Mouse (Mus musculus) liver, embryonic 16.5 days (tissue): ENCODE results near the gene Mrpl12. TPM values are rescaled to one million over a fixed set of nuclear protein-coding genes. Genes with fewer than 3 reads are reported as not detected.

Experiments
- ATAC-seq: fragments of 200-750 bp; cut with Nextera tagmentation; 2 replicates; pipeline ENCODE4 v1.8.0; 2017; ENCODE audit warnings: low read depth, mild to moderate bottlenecking, moderate number of reproducible peaks, moderate library complexity
- H3K27ac ChIP-seq: fragments of 300-500 bp; sonication (generic); 2 replicates; pipeline ENCODE4 v1.5.1; 2014; ENCODE audit warnings: mild to moderate bottlenecking, low read length
- H3K27me3 ChIP-seq: fragments of 300-500 bp; sonication (generic); 2 replicates; pipeline ENCODE4 v1.6.1; 2014; ENCODE audit warnings: low read depth, low read length, mixed read lengths; ENCODE audit not compliant: control insufficient read depth, insufficient read depth
- H3K36me3 ChIP-seq: fragments of 300-500 bp; sonication (generic); 2 replicates; pipeline ENCODE4 v1.6.1; 2014; ENCODE audit warnings: mild to moderate bottlenecking; ENCODE audit not compliant: control insufficient read depth, insufficient read depth
- H3K4me1 ChIP-seq: fragments of 300-500 bp; sonication (generic); 2 replicates; pipeline ENCODE4 v1.6.1; 2014; ENCODE audit warnings: low read depth, low read length, mixed read lengths; ENCODE audit not compliant: control insufficient read depth
- H3K4me2 ChIP-seq: fragments of 300-500 bp; sonication (generic); 2 replicates; pipeline ENCODE4 v1.6.1; 2014; ENCODE audit warnings: low read depth, low read length, mixed read lengths
- H3K4me3 ChIP-seq: fragments of 300-500 bp; sonication (generic); 2 replicates; pipeline ENCODE4 v1.5.1; 2014; ENCODE audit warnings: low read depth, mild to moderate bottlenecking, low read length
- H3K9ac ChIP-seq: fragments of 300-500 bp; sonication (generic); 2 replicates; pipeline ENCODE4 v1.6.1; 2014; ENCODE audit warnings: low read depth, low read length
- H3K9me3 ChIP-seq: fragments of 300-500 bp; sonication (generic); replicated peaks from 2 replicates; pipeline ENCODE4 v1.6.1; 2016; ENCODE audit warnings: low read length; ENCODE audit not compliant: control insufficient read depth
- WGBS: fragments of 180-500 bp; shearing (Covaris S2); extraction: QIAGEN DNeasy Blood & Tissue Kit; methylation state at CpG from one replicate; pipeline ENCODE4 v1.1.7; 2014; ENCODE audit not compliant: insufficient replicate concordance; 5-methylcytosine and 5-hydroxymethylcytosine counted together
- polyA plus RNA-seq: library from polyadenylated mRNA; unstranded; fragments of >200 nt; fragmentation: Nextera tagmentation; extraction: Ambion mirVana; gene quantifications from 2 replicates; pipeline ENCODE4 v1.2.1, GENCODE M21; 2015

Gene Mrpl12
- polyA plus RNA-seq, 1 experiment from 2014 or later: 83.1 TPM

DNA sequence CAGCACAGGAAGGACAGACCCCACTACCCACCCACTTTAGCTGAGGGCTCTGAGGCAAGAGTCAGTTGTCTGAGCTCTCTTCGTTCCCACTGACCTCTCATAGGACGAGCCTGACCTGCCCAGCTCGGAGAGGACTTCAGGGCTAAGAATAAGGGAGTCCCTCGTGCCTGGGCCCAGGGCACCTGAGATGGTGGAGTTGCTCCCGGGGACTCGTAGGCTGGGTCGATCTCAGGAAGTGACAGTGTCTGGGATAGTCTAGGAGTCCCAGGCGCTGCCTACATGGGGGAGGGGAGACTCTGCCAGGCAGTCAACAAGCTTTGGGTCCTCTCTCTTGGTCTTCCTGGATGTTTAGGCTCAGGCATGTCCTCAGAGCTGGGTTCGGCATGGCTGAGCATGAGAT lies 36.1 kb downstream of the Mrpl12 start:
- H3K4me3 ChIP-seq: no peak overlapping the region
- peaks cover 30% of the 10 kb centered on the region for H3K4me1 ChIP-seq
- H3K4me2 ChIP-seq: no peak overlapping the region
- H3K36me3 ChIP-seq: no peaks in the 10 kb centered on the region
- H3K9me3 ChIP-seq: no peaks in the 10 kb centered on the region
- WGBS: 60% methylated on average over 9 of the region's 9 CpGs
- peak overlapping the region; percentile 2; the same call in 1 of the 2 replicates for H3K27ac ChIP-seq
- no peak overlapping the region for H3K9ac ChIP-seq
- ATAC-seq: no peak
- H3K27me3 ChIP-seq: no peaks in the 10 kb centered on the region

DNA sequence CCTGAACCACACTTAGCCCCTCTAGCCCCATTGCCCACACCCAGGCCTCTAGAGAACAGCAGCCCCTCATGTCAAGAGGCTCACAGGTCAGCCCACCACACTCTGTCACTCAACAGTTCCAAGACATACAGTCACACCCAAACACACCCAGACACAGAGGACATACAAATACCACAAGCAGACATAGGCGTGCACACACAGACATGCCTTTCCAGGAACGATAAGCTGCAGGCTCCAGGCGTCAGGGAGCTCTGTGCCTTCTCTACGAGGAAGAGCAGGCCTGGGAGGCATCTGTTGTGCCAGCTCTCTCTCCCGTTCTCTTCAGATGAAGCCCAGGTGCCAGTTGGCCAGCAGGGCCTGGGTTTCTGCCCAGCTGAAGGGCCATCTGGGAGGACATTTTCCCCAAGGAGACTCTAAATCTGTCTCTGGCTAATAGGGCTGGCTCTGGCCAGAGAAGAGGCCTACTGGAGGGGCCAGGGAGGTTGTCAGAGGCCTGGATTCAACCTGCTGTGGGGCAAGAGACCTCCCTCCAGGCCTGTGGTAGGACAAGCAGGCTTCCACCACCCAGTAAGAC lies 36.6 kb downstream of the Mrpl12 start:
- H3K9me3 ChIP-seq: no peaks in the 10 kb centered on the region
- no peak overlapping the region for H3K4me3 ChIP-seq
- no peaks in the 10 kb centered on the region for H3K36me3 ChIP-seq
- H3K27ac ChIP-seq: peak overlapping the region; percentile 81
- H3K4me2 ChIP-seq: no peak overlapping the region
- peak; percentile 81 for ATAC-seq
- no peak overlapping the region; the same call in 1 of the 2 replicates for H3K9ac ChIP-seq
- WGBS: 47% methylated on average over 5 of the region's 5 CpGs
- H3K4me1 ChIP-seq: peaks cover 25% of the 10 kb centered on the region
- H3K27me3 ChIP-seq: no peaks in the 10 kb centered on the region

DNA sequence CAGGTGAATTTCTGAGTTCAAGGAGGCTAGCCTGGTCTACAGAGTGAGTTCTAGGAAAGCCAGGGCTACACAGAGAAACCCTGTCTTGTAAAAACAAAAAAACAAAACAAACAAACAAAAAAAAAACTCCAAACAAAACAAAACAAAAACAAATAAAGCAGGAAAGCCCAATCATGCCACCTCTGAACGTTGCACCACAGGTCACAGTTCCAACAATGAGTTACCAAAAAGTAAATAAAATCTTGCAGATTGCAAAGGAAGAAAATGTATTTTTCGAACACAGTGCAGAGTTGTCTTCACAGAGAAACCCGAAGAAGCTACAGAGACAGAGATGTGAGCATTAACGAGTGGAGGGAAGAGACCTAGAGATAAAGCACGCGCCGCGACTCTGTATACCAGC lies 38.2 kb downstream of the Mrpl12 start:
- no peaks in the 10 kb centered on the region for H3K36me3 ChIP-seq
- no peak overlapping the region for H3K4me2 ChIP-seq
- no peak for ATAC-seq
- no peak overlapping the region for H3K4me3 ChIP-seq
- H3K9ac ChIP-seq: no peak overlapping the region
- peaks cover 28% of the 10 kb centered on the region for H3K4me1 ChIP-seq
- no peaks in the 10 kb centered on the region for H3K27me3 ChIP-seq
- WGBS: 69% methylated on average over 8 of the region's 8 CpGs
- no peak overlapping the region for H3K27ac ChIP-seq
- no peaks in the 10 kb centered on the region for H3K9me3 ChIP-seq

DNA sequence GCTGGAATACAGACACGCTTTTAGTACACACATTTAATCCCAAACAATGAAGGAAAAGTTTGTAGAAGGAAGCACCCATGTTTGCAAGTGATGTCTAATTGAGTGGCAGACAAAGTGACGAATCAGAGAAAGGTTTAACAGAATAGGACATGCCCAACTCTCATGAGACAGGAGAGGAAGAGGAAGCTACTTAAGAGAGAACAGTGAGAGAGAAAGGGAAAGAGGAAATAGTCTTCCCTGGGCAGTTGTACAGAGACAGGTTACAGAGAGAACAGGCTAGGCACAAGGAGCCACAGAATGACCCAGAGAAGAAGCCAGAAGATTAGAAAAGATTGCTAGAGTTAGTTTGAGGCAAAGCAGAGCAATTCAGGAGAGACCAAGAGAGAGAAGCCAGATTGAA lies 41.5 kb downstream of the Mrpl12 start:
- 53% methylated on average over 2 of the region's 2 CpGs for WGBS
- Histone ChIP-seq H3K27me3 (peaks cover 27% of the 10 kb centered on the region), H3K36me3 (no peaks in the 10 kb centered on the region), H3K9me3 (no peaks in the 10 kb centered on the region), H3K4me3 (no peak overlapping the region), H3K4me2 (no peak overlapping the region), H3K27ac (no peak overlapping the region), H3K9ac (no peak overlapping the region), H3K4me1 (peaks cover 13% of the 10 kb centered on the region)
- no peak for ATAC-seq

DNA sequence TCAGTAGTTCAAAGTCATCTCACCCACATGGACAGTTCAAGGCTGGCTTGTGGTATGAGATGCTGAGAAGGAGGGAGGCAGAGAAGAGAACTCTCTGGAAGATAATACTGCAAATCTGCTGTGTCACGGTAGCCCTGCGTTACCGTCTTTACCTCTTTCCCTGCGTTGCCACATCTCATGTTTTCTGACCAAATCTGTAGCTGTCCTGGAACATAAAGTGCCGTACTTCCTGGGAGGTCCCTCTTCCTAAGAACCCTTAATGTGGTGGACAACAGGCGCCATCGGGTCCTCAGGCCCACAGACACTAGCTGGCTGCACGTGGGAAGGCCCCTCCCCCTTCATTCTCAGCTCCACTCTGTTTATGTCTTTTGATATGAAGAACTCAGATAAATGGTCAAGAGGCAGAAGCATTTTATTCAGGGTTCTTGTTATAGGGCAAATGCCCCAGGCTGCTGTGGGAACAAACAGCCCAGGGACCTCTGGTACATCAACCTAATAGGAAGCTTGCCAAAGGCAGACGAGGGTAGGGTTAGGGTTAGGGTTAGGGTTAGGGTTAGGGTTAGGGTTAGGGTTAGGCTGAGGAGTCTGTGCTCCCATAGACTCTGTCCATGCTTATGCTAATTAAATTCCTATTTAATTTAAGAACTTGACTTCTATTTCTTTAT lies 43.4 kb downstream of the Mrpl12 start:
- Histone ChIP-seq H3K9me3 (no peaks in the 10 kb centered on the region), H3K4me3 (no peak overlapping the region), H3K27ac (no peak overlapping the region), H3K4me2 (no peak overlapping the region), H3K27me3 (peaks cover 46% of the 10 kb centered on the region), H3K4me1 (peaks cover 10% of the 10 kb centered on the region), H3K36me3 (no peaks in the 10 kb centered on the region), H3K9ac (no peak overlapping the region)
- ATAC-seq: no peak
- WGBS: 36% methylated on average over 9 of the region's 9 CpGs

DNA sequence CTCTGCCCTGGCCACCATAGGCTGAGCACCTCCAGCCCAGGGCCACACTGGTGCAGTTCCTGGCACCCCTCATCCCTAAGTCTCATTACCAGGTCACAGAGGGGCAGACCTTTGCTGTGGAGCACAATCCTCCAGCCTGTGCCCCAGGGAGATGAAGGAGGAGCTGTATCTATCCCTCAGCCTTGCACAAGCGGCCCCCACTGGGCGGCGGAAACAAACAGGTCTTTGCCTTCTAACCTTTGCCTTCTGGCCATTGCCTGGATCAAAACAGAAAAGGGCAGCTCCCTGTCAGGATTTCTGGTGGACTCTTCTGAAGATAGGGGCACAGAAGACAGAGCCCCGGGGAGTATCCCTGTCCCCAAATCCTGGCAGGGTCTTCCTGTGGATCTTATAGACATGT lies 44.5 kb downstream of the Mrpl12 start:
- Histone ChIP-seq H3K27ac (peak overlapping the region; percentile 72), H3K4me1 (peaks cover 10% of the 10 kb centered on the region), H3K9me3 (no peaks in the 10 kb centered on the region), H3K4me3 (no peak overlapping the region), H3K36me3 (no peaks in the 10 kb centered on the region), H3K4me2 (no peak overlapping the region), H3K9ac (no peak overlapping the region), H3K27me3 (peaks cover 50% of the 10 kb centered on the region)
- ATAC-seq: peak; percentile 57
- WGBS: 57% methylated on average over 4 of the region's 4 CpGs

DNA sequence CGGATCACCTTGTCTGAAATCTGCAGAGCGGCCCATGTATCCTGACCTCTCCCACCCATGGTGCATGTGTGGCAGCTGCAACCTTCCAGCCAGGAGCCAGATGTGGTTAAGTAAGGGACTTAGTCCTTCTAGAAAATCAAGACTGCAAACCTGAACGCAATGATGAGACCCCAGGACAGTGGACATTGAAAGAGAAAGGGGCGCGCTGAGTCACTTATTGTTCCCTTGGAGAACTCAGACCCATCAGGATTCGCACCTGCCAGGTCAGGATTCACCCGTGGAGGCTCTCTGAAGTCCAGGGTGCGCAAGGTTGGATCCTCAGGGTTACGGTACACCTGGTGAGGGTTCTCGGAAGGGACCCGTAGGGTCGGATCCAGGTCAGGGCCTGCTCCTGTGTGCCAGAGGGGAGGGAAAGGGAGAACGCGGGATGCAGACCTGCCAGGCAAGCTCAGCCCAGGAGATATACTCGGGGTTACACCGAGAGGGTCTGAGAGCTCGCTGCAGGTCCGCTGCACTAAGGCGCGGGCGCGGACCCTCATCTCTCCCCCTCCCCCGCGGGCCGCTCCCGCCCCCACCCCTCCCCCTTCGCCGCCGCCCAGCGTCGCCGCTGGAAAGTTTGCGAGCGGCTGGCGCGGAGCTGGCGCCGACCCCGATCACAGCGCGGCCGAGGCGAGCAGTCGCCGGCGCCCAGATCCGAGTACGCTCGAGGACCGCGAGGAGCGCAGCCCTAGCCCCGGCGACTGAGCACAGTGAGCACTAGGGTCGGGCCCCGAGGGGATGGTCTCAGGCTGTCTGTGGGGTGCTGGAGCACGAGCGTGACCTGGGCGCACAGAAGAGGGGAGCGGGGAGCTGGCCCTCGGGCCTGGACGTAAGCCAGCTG lies 45.9 kb downstream of the Mrpl12 start, which contains the start of gene Gcgr:
TSS of gene Gcgr (plus strand) at position 615 of the 880 bp plus-strand sequence.
- Histone ChIP-seq H3K27ac (peak within 1 kb of the TSS; percentile 72), H3K4me1 (peaks cover 10% of the 10 kb centered on the region), H3K36me3 (no peaks in the 10 kb centered on the region), H3K4me3 (peak within 1 kb of the TSS; percentile 57), H3K9me3 (no peaks in the 10 kb centered on the region), H3K27me3 (peaks cover 50% of the 10 kb centered on the region), H3K4me2 (peak within 1 kb of the TSS; percentile 54), H3K9ac (peak within 1 kb of the TSS; percentile 62)
- 8% methylated on average over 61 of the region's 62 CpGs for WGBS
- no peak; the same call in 1 of the 2 replicates for ATAC-seq

DNA sequence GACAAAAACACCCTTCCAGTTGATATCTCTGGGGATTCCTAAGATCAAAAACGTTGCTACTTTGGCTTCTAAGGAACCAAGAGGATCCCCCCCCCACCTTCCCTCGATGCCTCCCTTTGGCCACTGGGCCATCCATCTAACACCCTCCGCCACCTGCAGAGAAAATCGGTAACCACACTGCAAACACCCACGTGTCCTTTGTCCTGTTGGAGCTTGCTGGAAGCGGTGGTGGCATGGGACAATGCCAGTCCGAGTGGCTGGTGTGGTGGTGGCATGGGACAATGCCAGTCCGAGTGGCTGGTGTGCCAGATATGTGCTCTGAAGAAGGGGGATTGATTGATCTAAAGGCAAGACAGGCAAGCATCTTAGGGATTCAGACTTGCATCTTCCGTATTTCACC lies 47.2 kb downstream of the Mrpl12 start:
- H3K4me3 ChIP-seq: peak overlapping the region; percentile 57
- H3K27ac ChIP-seq: no peak overlapping the region
- no peak overlapping the region for H3K9ac ChIP-seq
- no peaks in the 10 kb centered on the region for H3K9me3 ChIP-seq
- H3K27me3 ChIP-seq: peaks cover 50% of the 10 kb centered on the region
- no peak for ATAC-seq
- 23% methylated on average over 9 of the region's 9 CpGs for WGBS
- H3K36me3 ChIP-seq: no peaks in the 10 kb centered on the region
- H3K4me1 ChIP-seq: peaks cover 10% of the 10 kb centered on the region
- peak overlapping the region; percentile 54 for H3K4me2 ChIP-seq
